Mouse (Mus musculus): ENCODE measurements around the gene Pacsin2. TPM values are rescaled to one million over a fixed set of nuclear protein-coding genes. Genes with fewer than 3 reads are reported as not detected.
"Not testable (repeated sequence)": the region's sequence is repeated elsewhere in the genome, so short reads cannot be mapped to it uniquely, and the experiment has no call there.

Pacsin2 gene
- polyA plus RNA-seq, 1 experiment = not detected

DNA sequence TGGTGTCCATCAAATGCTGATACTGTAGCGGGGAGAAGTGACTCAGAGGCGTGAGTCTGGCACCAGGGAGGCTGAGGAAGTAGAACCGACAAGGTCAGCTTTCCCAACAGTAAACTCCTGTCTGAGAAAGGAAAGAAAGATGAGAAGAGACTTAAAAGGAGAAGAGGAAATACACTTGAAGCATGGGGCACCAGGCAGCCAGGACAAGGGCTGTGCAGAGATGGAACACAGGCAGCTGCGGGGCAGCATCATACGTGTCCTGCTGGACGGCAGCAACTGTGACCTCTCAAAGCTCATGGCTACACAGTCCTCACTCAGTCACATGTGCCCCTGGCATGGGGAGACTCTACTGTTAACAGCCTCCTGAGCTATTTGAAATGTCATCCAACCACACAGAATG lies 54.1 kb downstream of the Pacsin2 start:
- Histone ChIP-seq H3K4me3 (ENCODE audit: insufficient read depth, low read depth, low read length) (no peak overlapping the region), H3K4me1 (ENCODE audit: control insufficient read depth, insufficient read depth, low read length) (peaks cover 36% of the 10 kb centered on the region), H3K27ac (ENCODE audit: insufficient read depth, low read depth, low read length) (no peak overlapping the region)
- no peak for TF ChIP-seq CTCF (IDR thresholded peaks at IDR 0.05; ENCODE audit: insufficient read depth, low read depth, low read length)
- no peak for TF ChIP-seq POLR2A (IDR thresholded peaks at IDR 0.05; ENCODE audit: insufficient read depth, low read depth, low read length)
- 56% methylated on average over 6 of the region's 6 CpGs for WGBS

DNA sequence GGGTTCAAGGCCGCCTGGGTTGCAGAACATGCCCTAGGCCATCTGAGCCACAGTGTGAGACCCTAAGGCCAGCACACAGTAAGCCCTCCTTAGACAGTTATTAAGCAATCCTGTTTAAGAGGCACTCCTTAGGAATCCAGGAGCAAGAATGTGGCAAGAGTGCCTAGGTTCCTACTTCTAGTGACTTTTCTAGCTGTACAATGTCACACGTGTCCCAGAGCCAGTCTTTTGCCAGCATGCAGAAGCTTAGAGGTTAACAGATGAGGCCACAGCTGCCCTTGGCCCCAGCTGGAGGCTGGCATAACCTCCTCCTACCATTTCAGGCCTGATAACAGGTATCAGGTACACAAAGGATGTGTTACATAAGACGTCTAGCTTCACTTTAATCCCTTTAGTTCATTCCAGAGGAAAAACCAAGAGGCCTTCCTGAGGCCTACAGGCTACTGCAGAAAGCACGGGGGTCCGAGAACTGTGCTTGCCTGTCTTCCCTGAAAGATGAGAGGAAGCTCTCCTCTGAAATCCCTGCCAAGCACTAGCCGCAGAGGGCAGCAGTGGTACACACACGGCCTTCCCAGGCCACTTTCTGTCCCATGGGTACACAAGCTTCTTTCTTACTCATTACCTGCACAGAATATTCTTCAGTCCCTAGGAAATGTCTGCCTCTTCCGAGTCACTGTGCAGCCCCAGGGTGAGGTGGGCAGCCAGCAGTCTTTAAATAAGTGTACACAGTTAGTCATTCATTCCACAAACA lies 55.5 kb downstream of the Pacsin2 start:
- Histone ChIP-seq H3K4me1 (ENCODE audit: control insufficient read depth, insufficient read depth, low read length) (peaks cover 30% of the 10 kb centered on the region), H3K4me3 (ENCODE audit: insufficient read depth, low read depth, low read length) (no peak overlapping the region), H3K27ac (ENCODE audit: insufficient read depth, low read depth, low read length) (no peak overlapping the region)
- WGBS = 55% methylated on average over 8 of the region's 8 CpGs
- TF ChIP-seq POLR2A (IDR thresholded peaks at IDR 0.05; ENCODE audit: insufficient read depth, low read depth, low read length) (no peak), CTCF (IDR thresholded peaks at IDR 0.05; ENCODE audit: insufficient read depth, low read depth, low read length) (no peak)

DNA sequence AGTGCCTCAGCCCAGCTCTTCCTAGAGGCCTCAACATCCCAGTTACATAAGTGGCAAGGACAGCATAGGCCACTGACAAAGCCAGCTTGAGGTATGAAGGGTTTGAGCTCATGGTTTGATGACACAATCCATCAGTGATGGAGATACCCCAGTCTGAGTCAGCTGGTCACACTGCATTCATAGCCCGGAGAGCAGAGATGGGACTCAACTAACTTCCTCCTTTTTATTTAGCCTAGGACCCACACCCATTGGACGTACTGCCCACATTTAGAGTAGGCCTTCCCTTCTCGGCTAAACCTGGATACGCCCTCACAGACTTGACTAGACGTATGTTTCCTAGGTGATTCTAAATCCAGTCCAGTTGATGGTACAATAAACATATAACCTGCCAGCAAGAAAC lies 56.2 kb downstream of the Pacsin2 start:
- 85% methylated on average over 5 of the region's 5 CpGs for WGBS
- H3K27ac ChIP-seq (ENCODE audit: insufficient read depth, low read depth, low read length) = no peak overlapping the region
- TF ChIP-seq POLR2A (IDR thresholded peaks at IDR 0.05; ENCODE audit: insufficient read depth, low read depth, low read length) (no peak), CTCF (IDR thresholded peaks at IDR 0.05; ENCODE audit: insufficient read depth, low read depth, low read length) (no peak)

DNA sequence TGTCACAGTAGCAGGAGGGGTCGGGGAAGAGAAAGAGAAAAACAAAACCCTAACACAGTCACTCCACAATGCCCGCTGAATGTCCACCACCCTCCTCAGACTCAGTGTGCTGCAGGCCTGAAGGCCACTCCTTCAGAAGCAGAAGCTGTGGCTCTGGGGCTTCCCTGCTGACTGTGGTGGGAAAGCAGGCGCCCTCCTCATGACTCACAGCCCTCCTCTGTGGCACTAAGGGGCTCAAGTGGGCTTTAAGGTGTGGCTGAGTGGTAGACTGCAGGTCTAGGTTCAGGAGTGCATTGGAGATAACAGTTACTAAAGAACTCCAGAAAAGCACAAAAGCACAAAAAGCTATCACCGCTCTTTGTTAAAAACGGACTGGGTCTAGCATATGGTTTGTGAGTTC lies 56.9 kb downstream of the Pacsin2 start:
- H3K4me3 ChIP-seq (ENCODE audit: insufficient read depth, low read depth, low read length) = no peak overlapping the region
- WGBS = 77% methylated on average over 5 of the region's 5 CpGs

More for the DNA sequence above, 56.2 kb downstream of the Pacsin2 start:
- H3K4me1 ChIP-seq (ENCODE audit: control insufficient read depth, insufficient read depth, low read length) = peaks cover 30% of the 10 kb centered on the region
- H3K4me3 ChIP-seq (ENCODE audit: insufficient read depth, low read depth, low read length) = no peak overlapping the region

DNA sequence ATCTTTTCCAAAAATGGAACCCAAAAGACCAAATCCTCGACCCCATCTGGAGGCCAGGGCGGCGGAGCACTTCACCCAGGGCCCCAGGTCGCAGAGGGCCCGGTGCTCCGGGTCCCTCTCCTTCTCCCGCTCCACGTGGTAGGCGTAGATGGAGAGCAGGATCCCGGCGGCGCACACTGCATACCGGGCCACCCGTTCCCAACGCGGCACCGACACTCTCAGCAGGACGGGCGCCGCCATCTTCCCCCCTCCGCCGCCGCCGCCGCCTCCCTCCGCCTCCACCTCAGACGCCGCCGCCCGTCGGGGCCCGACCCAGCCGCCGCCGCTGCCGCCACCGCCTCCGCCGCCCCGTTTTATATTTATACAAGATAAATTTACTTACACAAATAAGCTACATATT lies 58.5 kb downstream of the Pacsin2 start:
- H3K4me3 ChIP-seq (ENCODE audit: insufficient read depth, low read depth, low read length); H3K27ac ChIP-seq (ENCODE audit: insufficient read depth, low read depth, low read length): not testable (repeated sequence)
- peaks cover 34% of the 10 kb centered on the region for H3K4me1 ChIP-seq (ENCODE audit: control insufficient read depth, insufficient read depth, low read length)
- 91% methylated on average over 22 of the region's 40 CpGs for WGBS

More for the DNA sequence above, 56.9 kb downstream of the Pacsin2 start:
- peaks cover 29% of the 10 kb centered on the region for H3K4me1 ChIP-seq (ENCODE audit: control insufficient read depth, insufficient read depth, low read length)
- no peak overlapping the region for H3K27ac ChIP-seq (ENCODE audit: insufficient read depth, low read depth, low read length)
- TF ChIP-seq POLR2A (IDR thresholded peaks at IDR 0.05; ENCODE audit: insufficient read depth, low read depth, low read length) = no peak
- no peak for TF ChIP-seq CTCF (IDR thresholded peaks at IDR 0.05; ENCODE audit: insufficient read depth, low read depth, low read length)

GRCm38 (mm10) chr15:83404008-83404407 lies 60.4 kb downstream of the Pacsin2 start:
- TF ChIP-seq POLR2A (IDR thresholded peaks at IDR 0.05; ENCODE audit: insufficient read depth, low read depth, low read length) = no peak
- no peak for TF ChIP-seq CTCF (IDR thresholded peaks at IDR 0.05; ENCODE audit: insufficient read depth, low read depth, low read length)
- no peak overlapping the region for H3K27ac ChIP-seq (ENCODE audit: insufficient read depth, low read depth, low read length)
- 76% methylated on average over 3 of the region's 3 CpGs for WGBS
- H3K4me3 ChIP-seq (ENCODE audit: insufficient read depth, low read depth, low read length) = no peak overlapping the region
- H3K4me1 ChIP-seq (ENCODE audit: control insufficient read depth, insufficient read depth, low read length) = peaks cover 34% of the 10 kb centered on the region

DNA sequence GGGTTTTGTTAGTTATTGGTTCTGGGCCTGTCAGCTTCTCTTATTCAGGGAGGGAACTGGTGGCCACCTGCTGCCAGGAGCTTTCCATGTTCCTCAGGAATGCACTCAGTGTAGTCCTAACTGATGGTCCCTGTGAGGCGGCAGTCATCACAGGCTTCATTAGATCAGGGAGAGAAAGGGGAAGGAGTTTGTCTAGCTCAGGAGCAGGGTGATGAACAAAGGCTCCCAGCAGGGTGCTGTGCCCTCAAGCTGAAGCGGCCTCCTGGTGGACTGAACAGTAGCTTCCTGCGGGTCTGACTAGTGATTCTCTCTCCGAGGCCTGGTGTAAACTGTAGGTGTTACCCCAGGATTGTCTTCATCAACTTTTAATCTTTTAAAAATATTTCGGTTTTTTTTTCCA lies 61.4 kb downstream of the Pacsin2 start:
- Histone ChIP-seq H3K27ac (ENCODE audit: insufficient read depth, low read depth, low read length) (no peak overlapping the region), H3K4me1 (ENCODE audit: control insufficient read depth, insufficient read depth, low read length) (peaks cover 27% of the 10 kb centered on the region), H3K4me3 (ENCODE audit: insufficient read depth, low read depth, low read length) (no peak overlapping the region)
- 62% methylated on average over 5 of the region's 5 CpGs for WGBS
- TF ChIP-seq CTCF (IDR thresholded peaks at IDR 0.05; ENCODE audit: insufficient read depth, low read depth, low read length) (no peak), POLR2A (IDR thresholded peaks at IDR 0.05; ENCODE audit: insufficient read depth, low read depth, low read length) (no peak)

GRCm38 (mm10) chr15:83392722-83393121 lies 71.7 kb downstream of the Pacsin2 start:
- H3K4me3 ChIP-seq (ENCODE audit: insufficient read depth, low read depth, low read length) = no peak overlapping the region
- H3K4me1 ChIP-seq (ENCODE audit: control insufficient read depth, insufficient read depth, low read length) = peaks cover 22% of the 10 kb centered on the region
- TF ChIP-seq CTCF (IDR thresholded peaks at IDR 0.05; ENCODE audit: insufficient read depth, low read depth, low read length) (no peak), POLR2A (IDR thresholded peaks at IDR 0.05; ENCODE audit: insufficient read depth, low read depth, low read length) (no peak)
- H3K27ac ChIP-seq (ENCODE audit: insufficient read depth, low read depth, low read length) = no peak overlapping the region
- WGBS = 88% methylated on average over 2 of the region's 2 CpGs

GRCm38 (mm10) chr15:83387911-83388310 lies 76.5 kb downstream of the Pacsin2 start:
- Histone ChIP-seq H3K4me3 (ENCODE audit: insufficient read depth, low read depth, low read length) (no peak overlapping the region), H3K4me1 (ENCODE audit: control insufficient read depth, insufficient read depth, low read length) (peaks cover 4% of the 10 kb centered on the region), H3K27ac (ENCODE audit: insufficient read depth, low read depth, low read length) (no peak overlapping the region)
- WGBS = 83% methylated on average over 2 of the region's 2 CpGs
- TF ChIP-seq POLR2A (IDR thresholded peaks at IDR 0.05; ENCODE audit: insufficient read depth, low read depth, low read length) (no peak), CTCF (IDR thresholded peaks at IDR 0.05; ENCODE audit: insufficient read depth, low read depth, low read length) (no peak)

Data from olfactory bulb, adult 2 months (tissue).